Mouse (Mus musculus) cerebellum, postnatal 4 days (tissue): ENCODE measurements around the gene Kif26b.
A peak's percentile ranks its signal among the peaks of the same experiment; 100 is the strongest.

Source experiments
- DNase-seq, 2 experiments: peaks; one replicate each; pipeline ENCODE4 v3.0.0; 2022; ENCODE audit warnings: low spot score in 2 of 2, mixed read lengths in 1 of 2

Gene Kif26b

DNA sequence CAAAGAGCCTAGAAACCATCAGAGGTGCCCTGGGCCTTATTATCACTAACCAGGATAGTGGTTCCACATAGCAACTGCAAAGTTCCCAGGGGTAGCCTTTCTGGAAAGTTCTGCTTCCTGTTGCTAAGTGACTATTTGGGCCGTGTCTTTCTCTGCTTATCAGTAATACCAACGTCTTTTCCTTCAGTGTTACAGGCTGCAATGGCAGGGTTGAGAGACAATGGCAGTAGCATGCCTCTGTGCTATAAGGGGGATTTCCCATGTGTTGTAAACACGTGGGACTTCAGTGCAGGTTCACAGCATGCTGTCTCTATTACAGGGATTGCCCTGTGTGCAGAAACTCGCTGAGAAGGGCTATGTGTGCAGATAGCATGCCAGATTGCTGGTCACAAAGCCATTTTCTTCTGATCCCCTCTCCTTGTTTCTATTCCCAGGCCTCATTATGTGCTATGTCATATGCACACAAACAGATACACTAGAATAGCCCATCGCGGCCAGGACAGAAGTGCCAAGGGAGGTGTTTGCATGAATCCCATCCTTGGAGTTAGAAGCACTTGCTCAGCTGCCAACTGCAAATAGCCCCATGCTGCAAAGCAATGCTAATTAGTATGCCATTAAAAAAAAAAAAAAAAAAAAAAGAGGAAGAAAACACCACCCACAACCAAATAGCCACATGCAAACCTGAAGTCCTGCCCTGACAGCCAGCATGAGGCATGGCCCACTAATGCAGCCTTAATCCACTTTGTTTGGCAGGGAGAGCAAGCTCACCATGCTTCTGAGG lies 384.2 kb downstream of the Kif26b start:
- DNase-seq, result no peak

DNA sequence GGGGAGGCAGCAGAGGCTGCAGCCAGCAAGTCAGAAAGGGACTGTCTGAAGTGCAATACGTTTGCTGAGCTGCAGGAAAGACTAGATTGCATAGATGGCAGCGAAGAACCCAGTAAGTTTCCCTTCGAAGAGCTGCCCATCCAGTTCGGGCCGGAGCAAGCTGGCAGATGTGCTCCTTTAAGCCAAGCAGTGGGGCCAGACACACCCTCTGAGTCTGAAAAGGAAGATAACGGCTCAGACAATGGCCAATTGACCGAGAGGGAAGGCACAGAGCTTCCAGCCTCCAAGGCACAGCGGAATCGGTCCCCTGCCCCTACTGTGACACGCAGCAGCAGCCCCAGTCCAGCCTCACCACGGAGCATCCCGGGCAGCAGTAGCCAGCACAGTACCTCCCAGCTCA lies 386.1 kb downstream of the Kif26b start:
- DNase-seq, result no peak

DNA sequence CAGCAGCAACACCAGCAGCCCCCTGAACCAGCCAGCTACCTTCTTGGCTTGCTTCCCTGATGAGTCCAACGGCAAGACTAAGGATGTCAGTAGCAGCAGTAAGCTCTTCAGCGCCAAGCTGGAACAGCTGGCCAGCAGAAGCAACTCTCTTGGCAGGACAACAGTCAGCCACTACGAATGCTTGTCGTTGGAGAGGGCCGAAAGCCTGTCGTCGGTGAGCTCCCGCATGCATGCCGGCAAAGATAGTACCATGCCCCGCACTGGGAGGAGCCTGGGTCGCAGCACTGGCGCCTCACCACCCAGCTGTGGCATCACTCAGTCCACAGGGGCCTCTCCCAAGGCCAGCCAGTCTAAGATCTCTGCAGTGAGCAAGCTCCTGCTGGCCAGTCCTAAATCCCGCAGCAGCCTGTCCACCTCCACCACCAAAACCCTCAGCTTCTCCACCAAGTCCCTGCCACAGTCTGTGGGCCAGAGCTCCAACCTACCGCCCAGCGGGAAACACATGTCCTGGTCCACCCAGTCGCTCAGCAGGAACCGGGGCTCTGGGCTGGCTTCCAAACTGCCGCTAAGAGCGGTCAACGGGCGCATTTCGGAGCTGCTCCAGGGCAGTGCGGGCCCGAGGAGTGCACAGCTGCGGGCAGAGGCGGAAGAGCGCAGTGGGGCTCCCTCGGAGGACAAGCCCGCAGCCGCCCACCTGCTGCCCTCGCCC lies 388.4 kb downstream of the Kif26b start:
- peak in 1 of 2 experiments; percentile 19 for DNase-seq

DNA sequence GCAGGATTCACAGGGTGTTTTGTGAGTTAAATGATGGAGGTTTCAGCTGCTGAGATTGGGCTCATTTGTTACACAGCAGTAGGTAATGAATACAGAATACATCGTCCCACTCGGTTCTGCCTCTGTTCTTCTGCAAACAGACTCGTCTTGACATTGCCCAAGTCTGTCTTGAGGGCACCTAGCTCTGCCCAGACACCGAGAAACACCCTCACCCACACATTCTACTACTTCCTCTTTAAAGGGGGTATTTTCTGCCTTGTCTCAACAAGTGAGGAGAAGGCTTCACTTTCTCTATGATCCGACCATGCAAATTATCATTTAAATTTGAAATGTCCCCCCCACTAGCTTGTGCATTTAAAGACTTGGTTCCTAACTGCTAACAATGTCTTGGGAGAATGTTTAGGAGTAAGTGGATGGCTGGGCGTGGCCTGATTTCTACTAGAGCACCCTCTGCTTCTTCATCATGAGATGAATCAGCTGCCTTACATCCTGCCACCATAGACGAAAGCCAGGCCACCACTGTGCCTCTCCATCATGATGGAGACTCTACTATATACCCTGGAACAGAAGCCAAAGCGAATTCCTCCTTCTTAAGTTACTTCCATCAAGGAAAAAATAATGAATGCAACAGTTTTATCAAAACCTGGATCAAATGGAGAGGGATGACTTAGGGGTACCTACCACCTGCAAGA lies 395.7 kb downstream of the Kif26b start:
- no peak for DNase-seq

- no peak for DNase-seq
Measured at GRCm38 (mm10) chr1:178929531-178929930, 400.6 kb downstream of the Kif26b start.

DNA sequence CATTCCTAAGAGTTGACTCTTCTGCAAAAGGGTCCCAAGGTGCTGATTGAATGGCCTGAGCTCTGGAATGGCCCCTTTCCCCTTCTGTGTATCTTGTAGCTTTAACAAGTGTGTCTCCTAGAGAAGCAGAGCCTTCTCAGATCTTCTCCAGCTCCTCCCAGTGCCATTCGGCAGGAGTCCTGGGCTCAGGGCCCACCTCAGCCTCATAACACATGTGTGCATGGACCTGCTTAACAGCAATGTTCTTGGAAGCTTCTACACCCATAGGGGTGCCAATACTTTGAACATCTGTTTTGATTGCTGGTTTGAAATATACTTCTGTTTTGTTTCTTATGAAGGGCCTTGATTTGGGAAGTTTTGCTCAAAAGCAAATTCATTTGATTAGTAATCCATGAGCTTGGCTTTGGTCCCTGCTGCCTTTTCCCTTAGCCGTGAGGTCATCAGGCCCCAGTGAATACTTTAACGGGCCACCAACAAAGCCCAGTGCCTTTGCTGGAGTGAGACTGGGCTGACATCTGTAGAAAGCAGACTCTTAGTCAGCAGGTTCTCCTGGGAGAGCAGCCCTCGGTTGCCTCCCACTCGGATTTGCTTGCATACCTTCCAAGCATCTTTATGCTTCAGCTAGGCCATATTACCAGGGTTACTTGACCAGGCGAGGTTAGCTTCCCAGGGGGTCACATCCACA lies 405.2 kb downstream of the Kif26b start:
- DNase-seq, result no peak

DNA sequence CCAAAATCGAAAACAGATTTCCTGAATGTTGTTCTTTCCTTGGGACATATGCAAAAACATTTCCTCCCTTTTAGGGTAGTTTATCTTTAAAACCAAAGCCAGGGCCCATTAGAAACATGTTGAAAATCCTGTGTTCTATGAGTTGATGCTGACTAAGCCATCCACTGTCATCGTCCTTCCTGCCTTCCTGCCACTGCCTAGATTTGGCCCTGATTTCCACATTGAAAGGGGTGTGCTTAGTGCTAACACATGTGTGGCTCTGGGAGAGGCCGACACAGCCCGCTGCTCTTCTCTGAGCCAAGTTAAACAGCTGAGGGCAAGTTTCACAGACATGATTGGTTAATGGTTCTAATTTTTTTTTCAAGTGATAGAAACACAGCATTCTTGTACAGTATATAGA lies 407.5 kb downstream of the Kif26b start:
- DNase-seq, result no peak

DNA sequence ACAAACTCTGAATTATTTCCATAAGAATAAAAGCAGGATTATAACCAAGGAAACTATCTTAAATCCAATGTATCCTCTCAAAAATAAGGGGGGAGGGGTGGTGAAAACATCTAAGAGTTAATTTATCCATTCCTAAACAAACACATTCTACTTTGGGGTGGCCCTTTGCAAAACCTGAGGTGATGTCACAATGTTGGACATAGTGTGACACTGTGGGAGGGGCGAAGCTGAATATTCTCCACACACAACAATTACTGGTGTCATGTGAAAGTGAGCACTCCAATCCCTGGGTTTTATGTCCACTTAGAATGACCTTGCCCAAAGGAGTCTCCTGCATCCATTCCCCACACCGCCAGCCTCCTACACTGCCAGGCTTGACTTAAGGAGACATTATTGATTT lies 408.1 kb downstream of the Kif26b start:
- no peak for DNase-seq

GRCm38 (mm10) chr1:178940353-178940752 lies 411.4 kb downstream of the Kif26b start:
- DNase-seq, result no peak

- DNase-seq, result no peak
Measured at GRCm38 (mm10) chr1:178942251-178942963, 413.5 kb downstream of the Kif26b start.

GRCm38 (mm10) chr1:178952910-178953309 lies 424.0 kb downstream of the Kif26b start:
- DNase-seq, result no peak

- no peak for DNase-seq
Measured at GRCm38 (mm10) chr1:178958641-178959040, 429.7 kb downstream of the Kif26b start.

- DNase-seq, result peak; percentile 85 to 89
Measured at GRCm38 (mm10) chr1:178960015-178960559, 431.2 kb downstream of the Kif26b start.

GRCm38 (mm10) chr1:178961661-178962060 lies 432.7 kb downstream of the Kif26b start:
- no peak for DNase-seq

GRCm38 (mm10) chr1:178972055-178972454 lies 443.1 kb downstream of the Kif26b start:
- DNase-seq, result no peak

DNA sequence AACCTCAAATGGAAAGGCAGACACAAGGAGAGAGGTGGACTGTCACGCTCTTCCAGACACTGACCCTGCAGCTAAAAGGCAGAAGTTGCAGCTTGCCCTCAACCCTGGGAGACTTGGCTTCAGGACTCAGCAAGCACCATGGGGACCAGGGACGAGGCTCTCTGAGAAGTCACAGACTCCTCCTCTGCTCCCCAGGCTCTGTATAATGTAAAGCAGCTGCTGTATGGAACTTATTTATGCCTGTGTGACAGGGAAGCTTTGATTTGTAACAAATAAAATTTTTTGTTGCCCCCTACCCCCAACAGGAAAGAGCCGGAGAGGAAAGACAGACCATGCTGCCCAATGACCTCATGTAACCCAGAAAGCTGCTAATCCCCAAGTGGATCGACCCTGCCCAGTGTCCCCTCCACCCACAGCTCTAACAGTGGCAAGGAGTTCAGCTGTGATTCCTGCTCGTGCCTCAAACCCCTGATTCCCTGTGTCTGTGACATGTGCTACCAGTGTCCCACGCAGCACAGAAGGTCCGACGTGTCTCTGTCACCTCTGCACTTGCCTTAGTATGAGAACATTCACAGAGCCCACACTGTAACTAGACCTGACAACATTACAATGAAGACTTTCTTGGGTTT lies 449.8 kb downstream of the Kif26b start:
- no peak for DNase-seq

- no peak for DNase-seq
Measured at GRCm38 (mm10) chr1:178980185-178980584, 451.3 kb downstream of the Kif26b start.

DNA sequence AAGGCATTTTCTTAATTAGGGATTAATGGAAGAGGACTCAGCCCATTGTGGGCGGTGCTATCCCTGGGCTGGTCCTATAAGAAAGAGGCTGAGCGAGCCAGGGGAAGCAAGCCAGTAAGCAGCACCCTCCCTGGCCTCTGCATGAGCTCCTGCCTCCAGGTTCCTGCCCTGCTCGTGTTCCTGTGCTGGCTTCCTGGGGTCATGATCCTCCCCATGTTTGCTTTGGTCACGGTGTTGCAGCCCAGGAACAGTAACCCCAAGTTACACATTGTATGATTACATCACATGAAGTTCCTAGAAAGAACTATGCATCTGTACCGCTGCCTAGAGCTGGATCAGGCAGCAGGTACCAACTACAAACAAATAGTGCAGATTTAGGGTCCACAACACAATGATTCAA lies 452.7 kb downstream of the Kif26b start:
- no peak for DNase-seq

- DNase-seq, result no peak
Measured at GRCm38 (mm10) chr1:178988176-178988575, 459.3 kb downstream of the Kif26b start.
